Comparison of ENCODE assay signal across 1 mouse cellular context in the genomic region with DNA sequence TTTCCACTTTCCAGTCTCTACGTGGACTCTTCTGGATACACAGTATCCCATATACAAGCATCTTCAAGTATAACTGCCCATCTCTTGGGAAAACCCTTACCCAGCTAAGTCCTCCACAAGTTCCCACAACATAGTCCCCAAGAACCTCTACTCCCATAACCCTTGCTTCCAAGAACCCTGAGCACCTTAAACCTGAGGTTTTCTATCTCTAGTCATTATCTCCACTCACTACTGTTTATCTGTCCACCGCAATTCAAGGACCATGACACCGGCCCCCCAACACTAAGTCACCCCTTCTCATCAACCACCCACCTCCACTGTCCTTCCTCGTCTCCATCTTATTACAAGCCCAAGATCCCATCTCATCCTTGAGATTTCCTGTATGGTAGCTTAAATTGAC.
A peak's percentile ranks its signal among the peaks of the same experiment; 100 is the strongest.
TF ChIP-seq lines count a peak whose summit lies in the region.

No protein-coding gene starts in this region.

TF ChIP-seq in MEL, 35 proteins besides CTCF, POLR2A, EP300 and RAD21:
- TF ChIP-seq ELF1 (IDR thresholded peaks at IDR 0.05; ENCODE audit: low read depth, low read length) (no peak), MXI1 (IDR thresholded peaks at IDR 0.05; ENCODE audit: low read depth, low read length) (0 out of 2 replicates have a peak, but pooled peaks have one; percentile 27), GATA1 (IDR thresholded peaks at IDR 0.05; ENCODE audit: low read depth, low read length) (peak; percentile 37; the same call in 1 of the 2 replicates), TBP (IDR thresholded peaks at IDR 0.05; ENCODE audit: low read depth, low read length) (no peak)
